Mouse (Mus musculus): ENCODE data around the gene 4930544D05Rik.

- TF ChIP-seq ZNF384 (IDR thresholded peaks at IDR 0.05; ENCODE audit: low read depth, low read length) (no peak), MAFK (IDR thresholded peaks at IDR 0.05; ENCODE audit: insufficient read depth, low read depth, low read length) (no peak)
Measured at GRCm38 (mm10) chr11:70591733-70592132, 23.9 kb upstream of the 4930544D05Rik start.

Measured in ES-E14 (cell line).